Mouse (Mus musculus): ENCODE measurements around the gene Cdc45. TPM values are rescaled to one million over a fixed set of nuclear protein-coding genes. Genes with fewer than 3 reads are reported as not detected.

Cdc45 gene
- total RNA-seq, 2 experiments from 2014 or later = 2.0 to 2.2 TPM

DNA sequence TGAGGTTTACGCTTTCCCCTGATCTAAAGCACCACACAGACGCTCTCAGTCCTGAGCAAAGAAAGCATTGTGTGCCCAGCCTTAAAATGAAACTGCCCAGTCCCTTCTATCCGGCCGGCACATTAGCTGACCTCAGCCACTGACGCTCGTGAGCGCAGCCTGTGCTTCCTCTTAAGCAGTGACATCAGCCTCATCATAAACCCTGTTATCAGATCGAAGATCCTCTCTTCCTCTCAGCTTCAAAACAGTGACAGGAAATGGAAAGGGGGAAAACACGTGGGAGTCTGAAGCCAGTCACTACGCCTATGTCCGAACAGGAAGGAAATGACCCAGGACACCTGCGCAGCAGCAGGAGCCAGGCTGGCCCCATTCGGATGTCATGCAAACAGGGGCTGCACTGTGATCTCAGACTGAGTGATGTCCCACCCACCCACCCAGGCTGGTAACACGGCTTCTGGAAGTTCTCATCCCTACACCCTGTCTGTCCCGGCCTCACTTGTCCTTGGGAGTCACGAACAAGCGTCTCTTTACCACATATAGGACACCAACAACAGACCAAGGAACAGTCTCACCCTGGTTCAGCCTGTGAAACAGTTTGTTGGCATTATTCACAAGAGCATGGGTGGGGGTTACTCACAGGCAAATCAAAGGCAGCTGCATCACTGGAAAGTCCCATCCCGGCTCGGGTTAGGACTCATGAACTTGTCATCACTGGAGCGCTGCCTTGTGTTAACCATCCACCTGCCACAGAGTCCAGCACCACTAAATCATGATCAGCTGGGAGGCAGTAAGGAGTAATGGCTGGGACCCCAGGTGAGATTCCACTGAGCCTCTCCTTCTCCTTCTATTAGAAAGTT, 78.5 kb downstream of the Cdc45 start:
- no peak for DNase-seq (ENCODE audit: low spot score in 2 of 2)

DNA sequence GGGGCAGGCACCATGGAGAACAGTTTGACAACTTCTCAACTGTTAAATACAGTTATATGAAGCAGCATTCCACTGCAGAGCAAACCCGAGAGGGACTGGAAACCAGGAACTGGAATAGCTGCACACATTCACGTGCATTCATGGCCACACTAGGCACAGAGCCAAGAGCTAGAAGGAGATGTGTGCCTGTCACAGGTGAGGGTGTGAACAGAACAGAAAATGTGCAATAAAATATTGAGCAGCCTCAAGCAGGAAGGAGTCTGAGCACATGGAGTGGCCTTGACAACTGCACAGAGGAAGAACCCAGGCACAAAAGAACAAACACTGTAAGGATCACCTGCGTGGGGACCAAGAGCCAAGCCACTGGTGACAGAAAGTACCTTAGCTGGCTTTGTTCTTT, 81.1 kb downstream of the Cdc45 start:
- no peak for DNase-seq (ENCODE audit: low spot score in 2 of 2)

Other genes with a start within 250 kb of the Cdc45 start
- gene Tbx1, start 221.3 kb downstream of the Cdc45 start, total RNA-seq (2021) = 1 to 10 TPM; 1.6 to 2.4 TPM
- gene Gp1bb, start 189.6 kb downstream of the Cdc45 start, total RNA-seq (2021) = under 1 TPM in 1 of 2 experiments, not detected in 1; 0.97 TPM
- 100 to 1,000 TPM; 173 to 179 TPM for gene Gm49601, start 185.6 kb downstream of the Cdc45 start, total RNA-seq (2021)
- 100 to 1,000 TPM; 549 to 589 TPM for gene Sept5, start 182.0 kb downstream of the Cdc45 start, total RNA-seq (2021)
- gene Cldn5, start 35.1 kb downstream of the Cdc45 start, total RNA-seq (2021) = 10 to 100 TPM; 33.2 to 44.5 TPM
- gene Ufd1, start 208 bp downstream of the Cdc45 start, total RNA-seq (2021) = 10 to 100 TPM; 97.5 to 98.3 TPM
- gene 2510002D24Rik, start 24.6 kb upstream of the Cdc45 start, total RNA-seq (2021) = 10 to 100 TPM; 24.7 to 27.8 TPM
- 1 to 10 TPM; 6.6 to 7.2 TPM for gene Gm28539, start 24.6 kb upstream of the Cdc45 start, total RNA-seq (2021)
- 10 to 100 TPM; 33.7 to 35.0 TPM for gene Mrpl40, start 64.9 kb upstream of the Cdc45 start, total RNA-seq (2021)
- gene Hira, start 65.0 kb upstream of the Cdc45 start, total RNA-seq (2021) = 10 to 100 TPM; 75.6 to 88.3 TPM